Mouse (Mus musculus) brain, embryonic 14.5 days (tissue): ENCODE measurements at regions not wholly inside any gene's neighbourhood (a gene's known extent, or its start where the extent isn't known, plus 50 kb on each side); places are given as distances from the start of the nearest gene placed in this dataset.

Experiments
- CTCF ChIP-seq: fragments of 200-500 bp; IDR thresholded peaks from 2 replicates; pipeline ENCODE4 v1.5.1; 2012; ENCODE audit warnings: inconsistent platforms, mild to moderate bottlenecking, moderate library complexity, borderline replicate concordance; ENCODE audit not compliant: insufficient read depth, insufficient read length; ENCODE audit errors: extremely low read depth
- POLR2A ChIP-seq: fragments of 200-500 bp; IDR thresholded peaks from 2 replicates; pipeline ENCODE4 v1.6.1; 2012; ENCODE audit warnings: mild to moderate bottlenecking, inconsistent platforms, borderline replicate concordance; ENCODE audit not compliant: poor library complexity, insufficient read depth, insufficient read length, severe bottlenecking; ENCODE audit errors: extremely low read depth

DNA sequence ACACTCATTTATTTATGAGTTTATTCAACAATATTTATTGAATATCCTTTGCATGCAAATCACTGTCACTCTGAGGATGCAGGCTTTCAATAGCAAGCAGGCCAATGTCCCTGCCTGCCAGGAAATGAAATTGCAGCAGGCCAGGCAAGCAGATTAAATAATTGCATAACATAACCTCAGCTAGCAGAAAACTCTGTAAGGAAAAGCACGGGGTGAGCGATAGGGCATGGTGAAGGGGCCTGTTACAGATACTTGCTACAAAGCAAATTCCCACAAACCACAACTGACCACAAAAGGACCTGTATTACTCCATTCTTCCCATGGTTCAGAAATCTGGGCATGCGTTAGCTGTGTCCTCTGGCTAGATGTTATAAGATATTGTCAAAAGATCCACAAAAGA is 509.8 kb downstream of the Bnc2 start:
- TF ChIP-seq CTCF (no peak), POLR2A (no peak)
